Mouse (Mus musculus): ENCODE data around the gene Prickle2. TPM values are rescaled to one million over a fixed set of nuclear protein-coding genes. Genes with fewer than 3 reads are reported as not detected.

The Prickle2 gene
- total and polyA plus RNA-seq, 2 experiments from 2014 or later = 2.2 to 5.4 TPM

GRCm38 (mm10) chr6:92374826-92375225, 331.1 kb downstream of the Prickle2 start:
- Histone ChIP-seq H3K4me1 (ENCODE audit: control insufficient read depth, insufficient read depth) (no peaks in the 10 kb centered on the region), H3K9me3 (replicated peaks; ENCODE audit: control insufficient read depth, low read length) (0 out of 2 replicates have a peak, but pooled peaks cover 3% of the 10 kb centered on the region), H3K27me3 (ENCODE audit: control insufficient read depth, insufficient read depth, low read length) (no peaks in the 10 kb centered on the region), H3K27ac (ENCODE audit: low read depth) (no peak overlapping the region), H3K36me3 (replicated peaks; ENCODE audit: control insufficient read depth, insufficient read depth, low read length) (peaks cover 10% of the 10 kb centered on the region), H3K9ac (replicated peaks; ENCODE audit: low read depth, low read length) (no peak overlapping the region), H3K4me2 (ENCODE audit: low read depth, low read length) (no peak overlapping the region), H3K4me3 (ENCODE audit: low read depth, low read length) (no peak overlapping the region)
- no peak for ATAC-seq (ENCODE audit: insufficient read depth, low read depth)
- WGBS = 79% methylated on average over 6 of the region's 6 CpGs
- no peak for DNase-seq (ENCODE audit: low spot score)
- no peak for TF ChIP-seq EP300 (IDR thresholded peaks at IDR 0.05; ENCODE audit: low read depth)
- TF ChIP-seq CTCF (IDR thresholded peaks at IDR 0.05; ENCODE audit: low read depth) = no peak

- peaks cover 3% of the 10 kb centered on the region for H3K36me3 ChIP-seq (replicated peaks; ENCODE audit: control insufficient read depth, insufficient read depth, low read length)
- H3K4me3 ChIP-seq (ENCODE audit: low read depth, low read length) = no peak overlapping the region
- no peak overlapping the region for H3K9ac ChIP-seq (replicated peaks; ENCODE audit: low read depth, low read length)
- no peaks in the 10 kb centered on the region for H3K4me1 ChIP-seq (ENCODE audit: control insufficient read depth, insufficient read depth)
- H3K27ac ChIP-seq (ENCODE audit: low read depth) = no peak overlapping the region
- H3K9me3 ChIP-seq (replicated peaks; ENCODE audit: control insufficient read depth, low read length) = no peaks in the 10 kb centered on the region
- DNase-seq (ENCODE audit: low spot score) (no peak), ATAC-seq (ENCODE audit: insufficient read depth, low read depth) (no peak)
- no peaks in the 10 kb centered on the region for H3K27me3 ChIP-seq (ENCODE audit: control insufficient read depth, insufficient read depth, low read length)
- no peak for TF ChIP-seq EP300 (IDR thresholded peaks at IDR 0.05; ENCODE audit: low read depth)
- no peak for TF ChIP-seq CTCF (IDR thresholded peaks at IDR 0.05; ENCODE audit: low read depth)
- WGBS = 34% methylated on average over 5 of the region's 5 CpGs
- no peak overlapping the region for H3K4me2 ChIP-seq (ENCODE audit: low read depth, low read length)
Measured at GRCm38 (mm10) chr6:92370896-92371295, 335.1 kb downstream of the Prickle2 start.

DNA sequence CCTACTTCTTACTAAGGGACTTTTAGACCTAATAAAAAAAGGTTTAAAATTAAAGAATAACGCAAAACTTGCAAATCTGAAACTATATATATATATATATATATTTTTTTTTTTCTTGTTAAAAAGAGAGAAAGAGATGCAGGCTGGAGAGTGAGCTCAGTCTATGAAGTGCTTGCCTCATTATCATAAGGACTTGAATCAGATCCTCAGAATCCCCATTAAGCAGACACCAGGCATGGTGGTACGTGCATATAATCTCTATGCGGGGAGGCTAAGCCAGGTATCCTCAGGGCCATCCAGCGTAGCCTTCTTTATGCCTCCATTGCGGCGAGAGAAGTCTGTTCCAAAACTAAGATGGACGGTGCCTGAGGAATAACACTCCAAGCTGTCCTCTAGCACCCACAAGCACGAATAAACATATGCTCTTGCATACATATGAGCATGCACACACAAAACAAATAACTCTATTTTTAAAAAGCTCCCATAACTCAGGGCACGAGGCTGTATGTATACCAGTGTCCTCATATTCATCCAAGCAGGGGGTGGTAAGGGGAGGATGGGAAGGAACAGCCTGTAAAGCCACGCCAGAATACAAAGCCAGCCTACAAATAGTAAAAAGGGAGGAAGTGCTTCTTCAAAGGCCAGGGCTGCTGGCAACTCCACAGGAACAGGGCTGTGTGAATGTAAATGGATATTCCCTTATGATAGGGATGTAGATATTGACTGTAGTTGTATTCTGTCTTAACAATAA, 358.5 kb downstream of the Prickle2 start:
- H3K9me3 ChIP-seq (replicated peaks; ENCODE audit: control insufficient read depth, low read length) = no peaks in the 10 kb centered on the region
- DNase-seq (ENCODE audit: low spot score) (no peak), ATAC-seq (ENCODE audit: insufficient read depth, low read depth) (no peak)
- H3K27me3 ChIP-seq (ENCODE audit: control insufficient read depth, insufficient read depth, low read length) = no peaks in the 10 kb centered on the region
- no peak overlapping the region for H3K4me3 ChIP-seq (ENCODE audit: low read depth, low read length)
- no peak overlapping the region for H3K27ac ChIP-seq (ENCODE audit: low read depth)
- no peak overlapping the region for H3K9ac ChIP-seq (replicated peaks; ENCODE audit: low read depth, low read length)
- no peaks in the 10 kb centered on the region for H3K4me1 ChIP-seq (ENCODE audit: control insufficient read depth, insufficient read depth)
- TF ChIP-seq EP300 (IDR thresholded peaks at IDR 0.05; ENCODE audit: low read depth) (no peak), CTCF (IDR thresholded peaks at IDR 0.05; ENCODE audit: low read depth) (no peak)
- H3K36me3 ChIP-seq (replicated peaks; ENCODE audit: control insufficient read depth, insufficient read depth, low read length) = no peaks in the 10 kb centered on the region
- WGBS = 78% methylated on average over 10 of the region's 10 CpGs
- no peak overlapping the region for H3K4me2 ChIP-seq (ENCODE audit: low read depth, low read length)

GRCm38 (mm10) chr6:92346729-92347128, 359.2 kb downstream of the Prickle2 start:
- no peak overlapping the region for H3K9ac ChIP-seq (replicated peaks; ENCODE audit: low read depth, low read length)
- WGBS = 75% methylated on average over 7 of the region's 7 CpGs
- ATAC-seq (ENCODE audit: insufficient read depth, low read depth) (no peak), DNase-seq (ENCODE audit: low spot score) (no peak)
- no peaks in the 10 kb centered on the region for H3K9me3 ChIP-seq (replicated peaks; ENCODE audit: control insufficient read depth, low read length)
- H3K4me3 ChIP-seq (ENCODE audit: low read depth, low read length) = no peak overlapping the region
- no peak for TF ChIP-seq EP300 (IDR thresholded peaks at IDR 0.05; ENCODE audit: low read depth)
- no peak for TF ChIP-seq CTCF (IDR thresholded peaks at IDR 0.05; ENCODE audit: low read depth)
- H3K4me2 ChIP-seq (ENCODE audit: low read depth, low read length) = no peak overlapping the region
- no peaks in the 10 kb centered on the region for H3K4me1 ChIP-seq (ENCODE audit: control insufficient read depth, insufficient read depth)
- H3K27me3 ChIP-seq (ENCODE audit: control insufficient read depth, insufficient read depth, low read length) = no peaks in the 10 kb centered on the region
- H3K27ac ChIP-seq (ENCODE audit: low read depth) = no peak overlapping the region
- no peaks in the 10 kb centered on the region for H3K36me3 ChIP-seq (replicated peaks; ENCODE audit: control insufficient read depth, insufficient read depth, low read length)

DNA sequence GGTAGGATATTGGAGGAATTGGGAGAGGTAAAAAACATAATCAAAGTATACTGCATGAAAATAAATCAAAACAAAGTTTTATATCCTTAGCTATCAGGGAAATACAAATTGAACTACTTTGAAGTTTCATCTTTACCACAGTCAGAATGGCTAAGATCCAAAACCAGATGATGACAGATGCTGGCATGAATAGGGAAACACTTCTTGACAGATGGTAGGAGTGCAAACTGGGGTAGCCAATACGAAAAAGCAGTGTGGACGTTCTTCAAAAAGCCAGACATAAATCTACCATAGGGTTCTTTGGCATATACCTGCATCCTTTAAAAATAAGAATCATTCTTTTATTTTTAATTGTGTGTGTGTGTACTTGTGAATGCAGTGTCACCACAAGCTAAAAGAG, 360.8 kb downstream of the Prickle2 start:
- Histone ChIP-seq H3K27me3 (ENCODE audit: control insufficient read depth, insufficient read depth, low read length) (no peaks in the 10 kb centered on the region), H3K36me3 (replicated peaks; ENCODE audit: control insufficient read depth, insufficient read depth, low read length) (no peaks in the 10 kb centered on the region), H3K27ac (ENCODE audit: low read depth) (no peak overlapping the region), H3K4me2 (ENCODE audit: low read depth, low read length) (no peak overlapping the region), H3K4me3 (ENCODE audit: low read depth, low read length) (no peak overlapping the region), H3K9me3 (replicated peaks; ENCODE audit: control insufficient read depth, low read length) (no peaks in the 10 kb centered on the region), H3K9ac (replicated peaks; ENCODE audit: low read depth, low read length) (no peak overlapping the region), H3K4me1 (ENCODE audit: control insufficient read depth, insufficient read depth) (no peaks in the 10 kb centered on the region)
- TF ChIP-seq CTCF (IDR thresholded peaks at IDR 0.05; ENCODE audit: low read depth) = no peak
- no peak for TF ChIP-seq EP300 (IDR thresholded peaks at IDR 0.05; ENCODE audit: low read depth)
- DNase-seq (ENCODE audit: low spot score) (no peak), ATAC-seq (ENCODE audit: insufficient read depth, low read depth) (no peak)
- 81% methylated on average over 2 of the region's 2 CpGs for WGBS

DNA sequence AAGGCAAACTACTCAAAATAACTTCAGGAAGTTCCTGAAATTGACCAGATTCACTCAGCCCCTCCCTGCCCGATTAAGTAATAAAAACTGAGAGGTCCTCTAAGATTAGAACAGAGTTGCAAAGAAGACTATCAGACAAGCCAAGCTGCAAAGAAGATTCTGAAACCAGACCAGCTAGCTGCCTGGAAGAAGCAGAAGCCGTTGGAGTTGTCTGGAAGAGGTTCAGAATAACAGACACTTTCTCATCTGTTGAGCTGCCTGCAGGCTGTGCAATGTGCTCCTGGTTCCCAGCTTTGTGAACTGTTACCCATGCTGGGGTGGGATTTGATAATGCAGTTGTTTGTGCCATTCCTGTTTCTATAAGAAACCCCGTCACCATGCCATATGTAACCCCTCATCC, 361.4 kb downstream of the Prickle2 start:
- no peak overlapping the region for H3K4me2 ChIP-seq (ENCODE audit: low read depth, low read length)
- DNase-seq (ENCODE audit: low spot score) (no peak), ATAC-seq (ENCODE audit: insufficient read depth, low read depth) (no peak)
- WGBS = 82% methylated on average over 3 of the region's 3 CpGs
- H3K4me1 ChIP-seq (ENCODE audit: control insufficient read depth, insufficient read depth) = no peaks in the 10 kb centered on the region
- TF ChIP-seq CTCF (IDR thresholded peaks at IDR 0.05; ENCODE audit: low read depth) (no peak), EP300 (IDR thresholded peaks at IDR 0.05; ENCODE audit: low read depth) (no peak)
- no peak overlapping the region for H3K4me3 ChIP-seq (ENCODE audit: low read depth, low read length)
- no peaks in the 10 kb centered on the region for H3K9me3 ChIP-seq (replicated peaks; ENCODE audit: control insufficient read depth, low read length)
- no peaks in the 10 kb centered on the region for H3K27me3 ChIP-seq (ENCODE audit: control insufficient read depth, insufficient read depth, low read length)
- no peaks in the 10 kb centered on the region for H3K36me3 ChIP-seq (replicated peaks; ENCODE audit: control insufficient read depth, insufficient read depth, low read length)
- no peak overlapping the region for H3K27ac ChIP-seq (ENCODE audit: low read depth)
- no peak overlapping the region for H3K9ac ChIP-seq (replicated peaks; ENCODE audit: low read depth, low read length)

Other genes with a start within 250 kb of the Prickle2 start
- 0.46 TPM in 2 replicates for gene A730049H05Rik, start 110.3 kb upstream of the Prickle2 start, total RNA-seq (2014; rRNA removed; ENCODE audit: low replicate concordance)
- gene A730049H05Rik, start 110.3 kb upstream of the Prickle2 start, polyA plus RNA-seq (2015; fragmentation: Nextera tagmentation; extraction: Ambion mirVana) = 1.3 and 1.7 TPM in 2 replicates
- gene Gm15737, start 163.2 kb upstream of the Prickle2 start, total RNA-seq (2014; rRNA removed; ENCODE audit: low replicate concordance) = 0.15 and 0.35 TPM in 2 replicates
- gene Gm15737, start 163.2 kb upstream of the Prickle2 start, polyA plus RNA-seq (2015; fragmentation: Nextera tagmentation; extraction: Ambion mirVana) = 0.26 TPM in 2 replicates
- gene Adamts9, start 237.3 kb upstream of the Prickle2 start, total RNA-seq (2014; rRNA removed; ENCODE audit: low replicate concordance) = 27.8 and 35.5 TPM in 2 replicates
- 3.9 TPM in 2 replicates for gene Adamts9, start 237.3 kb upstream of the Prickle2 start, polyA plus RNA-seq (2015; fragmentation: Nextera tagmentation; extraction: Ambion mirVana)

Data from heart, postnatal 0 days (tissue).